Mouse (Mus musculus) stomach, postnatal 0 days (tissue): ENCODE measurements around the gene Cyp2b10. TPM values are rescaled to one million over a fixed set of nuclear protein-coding genes. Genes with fewer than 3 reads are reported as not detected.
A peak's percentile ranks its signal among the peaks of the same experiment; 100 is the strongest.

Experiments
- ATAC-seq: fragments of 200-750 bp; cut with Nextera tagmentation; 2 replicates; pipeline ENCODE4 v1.8.0; 2017; ENCODE audit not compliant: low FRiP score, low TSS enrichment
- DNase-seq: peaks from one replicate; pipeline ENCODE4 v3.0.0-alpha.2; 2016; ENCODE audit warnings: low spot score
- H3K27ac ChIP-seq: fragments of 300-500 bp; sonication (generic); replicated peaks from 2 replicates; pipeline ENCODE4 v1.5.1; 2014; ENCODE audit warnings: mild to moderate bottlenecking, control low read depth
- H3K27me3 ChIP-seq: fragments of 300-500 bp; sonication (generic); 2 replicates; pipeline ENCODE4 v1.6.1; 2014; ENCODE audit warnings: low read length; ENCODE audit not compliant: control insufficient read depth, insufficient read depth
- H3K36me3 ChIP-seq: fragments of 300-500 bp; sonication (generic); 2 replicates; pipeline ENCODE4 v1.6.1; 2014; ENCODE audit warnings: low read length, mixed read lengths; ENCODE audit not compliant: control insufficient read depth, insufficient read depth
- H3K4me1 ChIP-seq: fragments of 300-500 bp; sonication (generic); replicated peaks from 2 replicates; pipeline ENCODE4 v1.6.1; 2014; ENCODE audit warnings: antibody characterized with exemption; ENCODE audit not compliant: control insufficient read depth, insufficient read depth
- H3K4me2 ChIP-seq: fragments of 300-500 bp; sonication (generic); replicated peaks from 2 replicates; pipeline ENCODE4 v1.6.1; 2014; ENCODE audit warnings: low read depth, mild to moderate bottlenecking, control low read depth, moderate library complexity
- H3K4me3 ChIP-seq: fragments of 300-500 bp; sonication (generic); 2 replicates; pipeline ENCODE4 v1.5.1; 2014; ENCODE audit warnings: low read depth, low read length, control low read depth
- H3K9ac ChIP-seq: fragments of 300-500 bp; sonication (generic); 2 replicates; pipeline ENCODE4 v1.6.1; 2014; ENCODE audit warnings: mild to moderate bottlenecking, low read length, control low read depth, mixed read lengths
- H3K9me3 ChIP-seq: fragments of 300-500 bp; sonication (generic); 2 replicates; pipeline ENCODE4 v1.6.1; 2016; ENCODE audit warnings: low read length; ENCODE audit not compliant: control insufficient read depth
- CTCF ChIP-seq: IDR thresholded peaks from 2 replicates; pipeline ENCODE4 v1.5.1; 2016; ENCODE audit warnings: antibody characterized with exemption, low read depth, mild to moderate bottlenecking, moderate library complexity
- EP300 ChIP-seq: optimal IDR thresholded peaks from 2 replicates; pipeline ENCODE3; 2016; ENCODE audit warnings: antibody characterized with exemption
- WGBS: fragments of 180-500 bp; shearing (Covaris S2); extraction: QIAGEN DNeasy Blood & Tissue Kit; methylation state at CpG from one replicate; pipeline ENCODE4 v1.1.7; 2014; 5-methylcytosine and 5-hydroxymethylcytosine counted together
- polyA plus RNA-seq: library from polyadenylated mRNA; unstranded; fragments of >200 nt; fragmentation: Nextera tagmentation; extraction: Ambion mirVana; gene quantifications from 2 replicates; pipeline ENCODE4 v1.2.1, GENCODE M21; 2015

Cyp2b10 gene
- 7.4 and 10.7 TPM in 2 replicates for polyA plus RNA-seq

DNA sequence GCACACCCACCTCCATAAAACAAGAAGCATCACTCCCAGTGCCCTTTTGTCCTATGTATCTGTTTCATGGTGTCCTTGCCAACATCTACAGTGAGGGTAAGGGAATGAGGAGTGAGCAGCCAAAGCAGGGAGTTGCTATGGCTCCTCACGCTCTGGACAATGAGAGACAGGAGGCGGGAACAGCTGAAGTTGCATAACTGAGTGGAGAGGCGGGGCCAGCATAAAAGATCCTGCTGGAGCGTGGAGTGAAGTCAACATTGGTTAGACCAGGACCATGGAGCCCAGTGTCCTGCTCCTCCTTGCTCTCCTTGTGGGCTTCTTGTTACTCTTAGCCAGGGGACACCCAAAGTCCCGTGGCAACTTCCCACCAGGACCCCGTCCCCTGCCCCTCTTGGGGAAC lies at the start of gene Cyp2b10:
Gene Cyp2b10 (plus strand): TSS at position 210 of the 400 bp plus-strand sequence.
- Histone ChIP-seq H3K9ac (no peak within 1 kb of the TSS), H3K27ac (no peak within 1 kb of the TSS), H3K9me3 (no peaks in the 10 kb centered on the region), H3K27me3 (no peaks in the 10 kb centered on the region), H3K4me1 (no peaks in the 10 kb centered on the region), H3K4me3 (no peak within 1 kb of the TSS), H3K4me2 (no peak within 1 kb of the TSS), H3K36me3 (no peaks in the 10 kb centered on the region)
- TF ChIP-seq EP300 = no peak
- no peak for TF ChIP-seq CTCF
- 69% methylated on average over 6 of the region's 6 CpGs for WGBS
- peak; percentile 57; the same call in 1 of the 2 replicates for ATAC-seq
- DNase-seq = peak; percentile 55

DNA sequence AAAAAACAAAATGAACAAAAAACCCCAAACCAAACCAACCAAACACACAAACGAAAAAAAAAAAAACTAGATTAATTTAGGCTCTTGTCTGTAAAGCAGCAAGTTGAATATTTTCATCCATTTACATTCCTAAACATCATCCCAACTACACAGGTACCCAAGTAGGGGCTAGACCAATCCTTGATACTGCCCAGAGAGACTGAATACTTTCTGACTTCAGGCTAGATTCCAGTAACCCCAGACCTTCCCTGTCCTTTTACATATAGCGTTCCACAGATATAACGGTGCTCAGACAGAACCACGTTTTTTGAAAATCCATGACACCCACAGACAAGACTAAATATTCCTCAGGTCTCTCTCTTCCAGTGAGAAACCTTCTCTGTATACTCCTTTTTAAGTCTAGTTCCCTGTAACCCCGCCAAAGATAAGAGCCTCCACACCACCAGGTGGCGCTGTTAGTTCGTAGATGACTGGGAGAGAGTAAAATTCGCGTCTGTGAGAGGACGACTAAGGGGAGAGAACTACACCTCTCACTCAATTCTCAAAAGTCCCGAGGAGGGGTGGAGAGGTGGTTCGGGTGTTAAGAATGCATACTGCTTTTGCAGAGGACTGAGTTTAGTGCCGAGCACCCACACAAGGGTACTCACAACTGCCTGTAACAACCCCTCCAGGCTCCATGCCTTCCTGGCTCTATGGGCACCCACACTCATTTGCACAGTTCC lies 49.5 kb upstream of the Cyp2b10 start:
- WGBS = 12% methylated on average over 13 of the region's 13 CpGs
- Histone ChIP-seq H3K27ac (peak overlapping the region; percentile 70; the same call in 1 of the 2 replicates), H3K9me3 (no peaks in the 10 kb centered on the region)

DNA sequence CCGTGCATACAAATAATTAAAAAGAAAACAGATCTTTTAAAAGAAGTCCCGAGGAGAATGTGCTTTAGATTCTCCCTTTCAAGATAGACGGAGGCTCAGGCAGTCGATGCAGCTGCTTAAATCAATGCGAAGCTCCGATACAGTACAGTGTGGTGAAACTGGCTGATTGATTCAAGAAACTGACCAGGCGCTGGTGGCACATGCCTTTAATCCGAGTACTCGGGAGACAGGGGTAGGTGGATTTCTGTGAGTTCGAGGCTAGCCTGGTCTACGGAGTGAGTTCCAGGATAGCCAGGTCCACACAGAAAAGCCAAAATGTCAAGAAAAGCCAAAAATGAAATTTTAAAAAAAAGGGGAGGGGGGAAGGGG lies 49.0 kb upstream of the Cyp2b10 start:
- 24% methylated on average over 11 of the region's 11 CpGs for WGBS
- Histone ChIP-seq H3K9ac (peak overlapping the region; percentile 64), H3K27me3 (no peaks in the 10 kb centered on the region), H3K4me1 (0 out of 2 replicates have a peak, but pooled peaks cover 3% of the 10 kb centered on the region), H3K9me3 (no peaks in the 10 kb centered on the region), H3K36me3 (no peaks in the 10 kb centered on the region), H3K4me3 (peak overlapping the region; percentile 48), H3K4me2 (peak overlapping the region; percentile 75), H3K27ac (peak overlapping the region; percentile 70; the same call in 1 of the 2 replicates)
- TF ChIP-seq EP300 = no peak
- no peak for TF ChIP-seq CTCF
- ATAC-seq = no peak
- DNase-seq = peak; percentile 27

More for the DNA sequence above, 49.5 kb upstream of the Cyp2b10 start:
- TF ChIP-seq CTCF = peak; percentile 89
- TF ChIP-seq EP300 = peak; percentile 22
- Histone ChIP-seq H3K4me3 (peak overlapping the region; percentile 48), H3K4me1 (0 out of 2 replicates have a peak, but pooled peaks cover 3% of the 10 kb centered on the region), H3K4me2 (peak overlapping the region; percentile 75), H3K36me3 (no peaks in the 10 kb centered on the region), H3K27me3 (no peaks in the 10 kb centered on the region), H3K9ac (peak overlapping the region; percentile 64)
- peak; percentile 91 for DNase-seq
- ATAC-seq = peak; percentile 46; the same call in 1 of the 2 replicates

DNA sequence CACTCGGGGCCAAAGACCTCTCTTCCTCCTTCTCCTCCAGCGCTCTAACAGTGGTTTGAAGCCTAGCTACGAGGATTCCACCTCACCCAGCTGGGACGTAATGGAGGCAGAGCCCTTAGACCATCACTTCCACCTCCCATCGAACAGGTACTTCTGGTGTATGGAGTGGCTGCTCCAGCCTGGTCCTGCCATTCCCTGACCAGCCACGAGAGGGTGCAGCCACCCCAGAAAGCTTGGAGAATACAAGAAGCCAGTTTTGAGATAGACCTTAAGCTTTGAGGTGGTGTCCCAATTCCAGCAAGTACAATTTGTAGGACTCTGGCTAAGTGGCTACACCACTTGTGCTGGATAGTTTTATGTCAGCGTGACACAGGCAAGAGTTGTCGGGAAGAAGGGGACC lies 42.3 kb upstream of the Cyp2b10 start:
- ATAC-seq = peak; percentile 66; the same call in 1 of the 2 replicates

DNA sequence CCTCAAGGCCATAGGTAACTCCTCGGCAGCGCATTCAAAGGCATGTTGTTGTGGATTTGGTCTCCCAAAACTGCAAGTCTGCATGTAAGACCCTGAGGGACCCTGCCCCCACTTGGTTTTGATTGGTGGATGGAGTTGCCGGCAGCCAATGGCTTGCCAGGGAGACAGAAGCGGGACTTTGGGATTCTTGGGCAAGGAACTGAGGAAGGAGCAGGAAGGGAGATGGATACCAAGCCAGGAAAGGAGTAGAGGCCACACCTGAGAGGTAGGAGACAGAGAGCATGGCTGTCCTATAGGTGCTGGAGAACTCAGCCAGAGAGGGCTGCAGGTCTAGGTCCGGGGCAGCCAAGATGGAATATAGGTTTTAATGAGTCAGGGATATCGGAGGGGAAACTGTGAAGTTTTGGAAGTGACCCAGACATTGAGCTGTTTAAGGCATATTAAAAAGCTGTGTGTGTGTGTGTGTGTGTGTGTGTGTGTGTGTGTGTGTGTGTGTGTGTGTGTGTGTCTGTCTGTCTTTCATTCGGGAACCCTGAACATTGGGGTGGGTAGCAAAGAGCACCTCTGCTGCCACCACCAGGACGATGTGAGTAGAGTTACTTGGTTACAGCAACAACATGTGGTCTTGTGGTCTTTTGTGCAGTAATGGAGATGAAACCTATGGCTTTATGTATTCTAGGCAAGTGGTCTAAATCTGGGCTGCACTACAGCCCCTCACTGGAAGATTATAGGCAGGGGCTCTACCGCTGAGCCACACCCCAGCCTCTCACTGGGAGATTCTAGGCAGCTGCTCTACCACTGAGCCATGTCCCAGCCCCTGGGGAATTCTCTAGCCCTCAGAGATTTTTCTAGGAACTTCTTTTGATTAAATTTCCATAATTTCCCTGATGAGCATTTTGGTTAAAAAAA lies 37.2 kb upstream of the Cyp2b10 start:
- DNase-seq = no peak
- WGBS = 28% methylated on average over 9 of the region's 9 CpGs
- H3K36me3 ChIP-seq = no peaks in the 10 kb centered on the region
- H3K27ac ChIP-seq = no peak overlapping the region
- no peaks in the 10 kb centered on the region for H3K9me3 ChIP-seq
- H3K4me1 ChIP-seq = no peaks in the 10 kb centered on the region
- no peak overlapping the region for H3K9ac ChIP-seq
- no peak overlapping the region for H3K4me2 ChIP-seq
- TF ChIP-seq CTCF (peak; percentile 61), EP300 (no peak)
- H3K27me3 ChIP-seq = no peaks in the 10 kb centered on the region
- peak; percentile 32; the same call in 1 of the 2 replicates for ATAC-seq
- H3K4me3 ChIP-seq = no peak overlapping the region

More for the DNA sequence above, 42.3 kb upstream of the Cyp2b10 start:
- no peaks in the 10 kb centered on the region for H3K4me1 ChIP-seq
- H3K27me3 ChIP-seq = no peaks in the 10 kb centered on the region
- H3K36me3 ChIP-seq = no peaks in the 10 kb centered on the region
- TF ChIP-seq EP300 (no peak), CTCF (peak; percentile 93)
- no peak overlapping the region for H3K4me3 ChIP-seq
- WGBS = 27% methylated on average over 8 of the region's 8 CpGs
- no peaks in the 10 kb centered on the region for H3K9me3 ChIP-seq
- H3K27ac ChIP-seq = no peak overlapping the region
- H3K4me2 ChIP-seq = no peak overlapping the region
- H3K9ac ChIP-seq = no peak overlapping the region
- DNase-seq = peak; percentile 88
